Mouse (Mus musculus): Measurements from ENCODE around the gene Dmrtc2. TPM values are rescaled to one million over a fixed set of nuclear protein-coding genes. Genes with fewer than 3 reads are reported as not detected.

Gene Dmrtc2
- polyA plus RNA-seq, 1 experiment from 2014 or later = not detected

DNA sequence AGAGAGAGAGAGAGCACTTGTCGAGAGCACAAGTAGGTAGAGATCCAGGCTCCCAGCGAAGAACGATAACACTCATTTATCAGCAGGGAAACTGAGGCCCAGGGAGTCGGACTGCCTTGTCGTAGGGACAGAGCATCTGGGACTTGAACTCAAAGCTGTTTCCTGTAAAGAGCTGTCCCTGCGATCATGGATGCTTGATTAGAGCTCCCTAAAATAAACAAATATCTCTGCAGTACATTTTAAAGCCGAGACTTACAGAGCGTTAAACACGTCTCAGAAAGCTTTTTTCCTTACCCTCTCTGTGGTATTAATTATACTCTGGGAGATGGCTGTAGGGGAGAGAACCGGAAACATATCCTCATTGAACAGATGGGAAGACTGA, 33.6 kb downstream of the Dmrtc2 start:
- Histone ChIP-seq H3K4me2 (ENCODE audit: low read depth, low read length) (peak overlapping the region; percentile 82), H3K27me3 (ENCODE audit: control insufficient read depth, insufficient read depth, low read depth, low read length) (no peaks in the 10 kb centered on the region), H3K27ac (ENCODE audit: low read length) (peak overlapping the region; percentile 91), H3K9me3 (replicated peaks; ENCODE audit: control insufficient read depth, low read length) (no peaks in the 10 kb centered on the region), H3K4me1 (ENCODE audit: control insufficient read depth, low read depth, low read length) (peaks cover 47% of the 10 kb centered on the region), H3K9ac (ENCODE audit: low read depth, low read length) (peak overlapping the region; percentile 74), H3K36me3 (ENCODE audit: control insufficient read depth, insufficient read depth) (peaks cover 6% of the 10 kb centered on the region), H3K4me3 (ENCODE audit: low read depth, low read length) (peak overlapping the region; percentile 77)
- ATAC-seq (ENCODE audit: low read depth) = no peak
- WGBS (ENCODE audit: insufficient replicate concordance) = 7% methylated on average over 10 of the region's 10 CpGs

DNA sequence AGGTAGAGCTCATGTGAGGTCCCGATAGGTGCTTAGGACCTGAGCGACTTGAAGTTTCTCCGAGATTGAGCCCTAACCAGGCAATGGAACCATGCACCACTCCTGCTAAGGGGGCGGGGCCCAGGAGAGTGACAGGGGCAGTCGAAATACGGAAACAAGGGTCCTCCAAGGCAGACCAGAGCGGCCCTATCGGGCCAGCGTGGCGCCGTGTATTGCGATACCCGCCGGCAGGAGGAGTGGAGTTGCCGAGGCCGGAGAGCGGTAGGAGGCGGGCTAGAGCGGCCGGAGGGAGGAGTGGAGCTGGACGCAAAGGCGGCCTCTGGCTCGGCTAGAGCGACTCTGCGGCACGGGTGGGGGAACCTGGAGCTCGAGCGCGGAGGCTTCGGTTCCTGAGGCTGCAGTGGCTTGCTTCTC, 34.2 kb downstream of the Dmrtc2 start:
- Histone ChIP-seq H3K27me3 (ENCODE audit: control insufficient read depth, insufficient read depth, low read depth, low read length) (no peaks in the 10 kb centered on the region), H3K9ac (ENCODE audit: low read depth, low read length) (peak overlapping the region; percentile 84), H3K4me1 (ENCODE audit: control insufficient read depth, low read depth, low read length) (peaks cover 47% of the 10 kb centered on the region), H3K9me3 (replicated peaks; ENCODE audit: control insufficient read depth, low read length) (no peaks in the 10 kb centered on the region), H3K27ac (ENCODE audit: low read length) (peak overlapping the region; percentile 91), H3K4me3 (ENCODE audit: low read depth, low read length) (peak overlapping the region; percentile 77), H3K4me2 (ENCODE audit: low read depth, low read length) (peak overlapping the region; percentile 82), H3K36me3 (ENCODE audit: control insufficient read depth, insufficient read depth) (peaks cover 6% of the 10 kb centered on the region)
- WGBS (ENCODE audit: insufficient replicate concordance) = under 1% methylated on average over 30 of the region's 30 CpGs
- peak; percentile 96 for ATAC-seq (ENCODE audit: low read depth)

DNA sequence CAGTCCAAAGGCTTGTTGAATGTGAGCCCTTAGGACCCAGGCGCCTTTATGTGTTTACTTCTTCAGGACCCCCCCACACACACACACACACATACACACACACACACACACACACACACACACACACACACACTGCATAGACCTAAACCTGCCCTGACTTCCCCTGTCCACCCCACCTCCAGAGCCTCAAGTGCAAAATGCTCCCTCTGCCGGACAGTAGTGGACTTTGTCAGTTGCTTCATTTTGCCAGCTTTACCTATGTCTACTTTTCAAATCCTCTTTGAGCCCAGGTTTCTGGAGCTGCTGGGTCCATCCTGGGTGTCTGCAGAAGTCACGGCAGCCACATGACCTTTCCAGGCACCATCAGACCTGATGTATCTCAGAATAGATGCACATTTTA, 35.1 kb downstream of the Dmrtc2 start:
- ATAC-seq (ENCODE audit: low read depth) = 0 out of 2 replicates have a peak, but pooled peaks have one; percentile 17
- WGBS (ENCODE audit: insufficient replicate concordance) = 10% methylated on average over 3 of the region's 3 CpGs

DNA sequence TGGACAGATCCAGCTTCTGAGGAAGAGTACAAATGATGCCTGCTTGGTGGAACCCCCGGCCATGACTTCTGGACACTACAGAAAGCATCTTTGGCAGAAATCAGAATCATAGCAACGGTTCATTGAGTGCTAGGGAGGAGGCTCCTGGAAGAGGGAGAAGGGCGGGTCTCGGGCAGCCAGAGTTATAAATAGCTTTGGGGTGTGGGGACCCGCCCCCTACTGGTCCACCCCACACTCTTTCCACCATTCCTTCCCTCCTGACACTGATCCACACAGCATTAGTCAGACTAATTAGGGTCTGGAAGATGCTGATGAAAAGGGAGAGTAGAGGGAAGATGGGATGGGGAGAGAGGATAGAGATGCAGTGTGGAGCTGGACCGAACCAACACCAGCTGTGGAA, 36.7 kb downstream of the Dmrtc2 start:
- Histone ChIP-seq H3K9ac (ENCODE audit: low read depth, low read length) (no peak overlapping the region; the same call in 1 of the 2 replicates), H3K4me2 (ENCODE audit: low read depth, low read length) (0 out of 2 replicates have a peak overlapping the region, but pooled peaks have one; percentile 28), H3K4me3 (ENCODE audit: low read depth, low read length) (no peak overlapping the region), H3K27me3 (ENCODE audit: control insufficient read depth, insufficient read depth, low read depth, low read length) (no peaks in the 10 kb centered on the region), H3K36me3 (ENCODE audit: control insufficient read depth, insufficient read depth) (peaks cover 6% of the 10 kb centered on the region), H3K27ac (ENCODE audit: low read length) (0 out of 2 replicates have a peak overlapping the region, but pooled peaks have one; percentile 16), H3K4me1 (ENCODE audit: control insufficient read depth, low read depth, low read length) (peaks cover 47% of the 10 kb centered on the region), H3K9me3 (replicated peaks; ENCODE audit: control insufficient read depth, low read length) (no peaks in the 10 kb centered on the region)
- 16% methylated on average over 6 of the region's 6 CpGs for WGBS (ENCODE audit: insufficient replicate concordance)
- no peak for ATAC-seq (ENCODE audit: low read depth)

More for the DNA sequence above, 35.1 kb downstream of the Dmrtc2 start:
- no peaks in the 10 kb centered on the region for H3K27me3 ChIP-seq (ENCODE audit: control insufficient read depth, insufficient read depth, low read depth, low read length)
- H3K9ac ChIP-seq (ENCODE audit: low read depth, low read length) = peak overlapping the region; percentile 84
- H3K27ac ChIP-seq (ENCODE audit: low read length) = peak overlapping the region; percentile 80
- H3K9me3 ChIP-seq (replicated peaks; ENCODE audit: control insufficient read depth, low read length) = no peaks in the 10 kb centered on the region
- peaks cover 47% of the 10 kb centered on the region for H3K4me1 ChIP-seq (ENCODE audit: control insufficient read depth, low read depth, low read length)
- peaks cover 6% of the 10 kb centered on the region for H3K36me3 ChIP-seq (ENCODE audit: control insufficient read depth, insufficient read depth)
- H3K4me2 ChIP-seq (ENCODE audit: low read depth, low read length) = peak overlapping the region; percentile 82
- H3K4me3 ChIP-seq (ENCODE audit: low read depth, low read length) = peak overlapping the region; percentile 77

DNA sequence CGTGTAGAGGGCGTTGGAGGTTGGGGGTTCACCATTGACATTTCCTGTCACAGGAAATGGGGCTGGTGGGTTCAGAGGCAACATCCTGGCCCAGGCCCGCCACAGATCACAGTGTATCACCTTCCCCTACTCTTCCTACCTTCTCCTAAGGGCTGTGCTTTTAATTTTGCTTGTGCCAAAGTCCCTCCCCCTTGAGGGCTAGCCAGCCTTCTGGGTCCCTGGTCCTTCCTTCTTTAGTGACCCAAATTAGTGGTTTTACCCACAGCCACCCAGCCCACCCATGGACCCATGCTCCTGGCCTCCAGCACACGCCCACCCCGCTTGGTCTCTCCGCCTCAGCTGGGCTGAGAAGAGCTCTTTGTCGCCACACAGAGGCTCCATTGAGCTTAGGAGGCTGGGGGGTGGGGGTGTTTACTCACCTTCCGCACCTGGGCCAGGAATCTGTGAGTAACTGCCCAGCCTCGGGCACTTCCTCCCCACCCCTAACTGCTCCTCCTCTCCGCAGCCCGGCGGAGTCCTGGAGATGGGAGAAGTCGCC, 37.4 kb downstream of the Dmrtc2 start:
- no peaks in the 10 kb centered on the region for H3K9me3 ChIP-seq (replicated peaks; ENCODE audit: control insufficient read depth, low read length)
- H3K4me2 ChIP-seq (ENCODE audit: low read depth, low read length) = peak overlapping the region; percentile 28
- no peak overlapping the region for H3K9ac ChIP-seq (ENCODE audit: low read depth, low read length)
- no peak for ATAC-seq (ENCODE audit: low read depth)
- peaks cover 41% of the 10 kb centered on the region for H3K4me1 ChIP-seq (ENCODE audit: control insufficient read depth, low read depth, low read length)
- H3K36me3 ChIP-seq (ENCODE audit: control insufficient read depth, insufficient read depth) = peaks cover 6% of the 10 kb centered on the region
- no peak overlapping the region for H3K4me3 ChIP-seq (ENCODE audit: low read depth, low read length)
- H3K27ac ChIP-seq (ENCODE audit: low read length) = no peak overlapping the region
- 33% methylated on average over 13 of the region's 13 CpGs for WGBS (ENCODE audit: insufficient replicate concordance)
- H3K27me3 ChIP-seq (ENCODE audit: control insufficient read depth, insufficient read depth, low read depth, low read length) = no peaks in the 10 kb centered on the region

DNA sequence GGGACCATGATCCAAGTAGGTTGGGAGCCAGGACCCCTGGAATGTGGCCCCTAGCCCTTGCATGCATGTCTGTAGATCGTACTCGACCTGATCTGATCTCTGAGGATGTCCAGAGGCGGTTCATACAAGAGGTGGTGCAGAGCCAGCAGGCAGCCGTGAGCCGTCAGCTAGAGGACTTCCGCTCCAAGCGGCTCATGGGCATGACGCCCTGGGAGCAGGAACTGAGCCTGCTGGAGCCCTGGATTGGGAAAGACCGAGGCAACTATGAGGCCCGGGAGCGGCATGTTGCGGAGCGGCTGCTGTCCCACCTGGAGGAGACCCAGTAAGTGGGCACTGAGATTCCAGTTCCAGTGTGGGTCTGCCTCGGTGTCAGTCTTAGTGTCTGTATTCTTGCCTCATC, 42.6 kb downstream of the Dmrtc2 start:
- ATAC-seq (ENCODE audit: low read depth) = no peak
- H3K9ac ChIP-seq (ENCODE audit: low read depth, low read length) = no peak overlapping the region
- H3K9me3 ChIP-seq (replicated peaks; ENCODE audit: control insufficient read depth, low read length) = no peaks in the 10 kb centered on the region
- H3K27me3 ChIP-seq (ENCODE audit: control insufficient read depth, insufficient read depth, low read depth, low read length) = no peaks in the 10 kb centered on the region
- peaks cover 22% of the 10 kb centered on the region for H3K36me3 ChIP-seq (ENCODE audit: control insufficient read depth, insufficient read depth)
- H3K4me3 ChIP-seq (ENCODE audit: low read depth, low read length) = no peak overlapping the region
- H3K4me2 ChIP-seq (ENCODE audit: low read depth, low read length) = no peak overlapping the region
- 85% methylated on average over 14 of the region's 14 CpGs for WGBS (ENCODE audit: insufficient replicate concordance)
- H3K27ac ChIP-seq (ENCODE audit: low read length) = no peak overlapping the region
- peaks cover under 1% of the 10 kb centered on the region; the same call in 1 of the 2 replicates for H3K4me1 ChIP-seq (ENCODE audit: control insufficient read depth, low read depth, low read length)

DNA sequence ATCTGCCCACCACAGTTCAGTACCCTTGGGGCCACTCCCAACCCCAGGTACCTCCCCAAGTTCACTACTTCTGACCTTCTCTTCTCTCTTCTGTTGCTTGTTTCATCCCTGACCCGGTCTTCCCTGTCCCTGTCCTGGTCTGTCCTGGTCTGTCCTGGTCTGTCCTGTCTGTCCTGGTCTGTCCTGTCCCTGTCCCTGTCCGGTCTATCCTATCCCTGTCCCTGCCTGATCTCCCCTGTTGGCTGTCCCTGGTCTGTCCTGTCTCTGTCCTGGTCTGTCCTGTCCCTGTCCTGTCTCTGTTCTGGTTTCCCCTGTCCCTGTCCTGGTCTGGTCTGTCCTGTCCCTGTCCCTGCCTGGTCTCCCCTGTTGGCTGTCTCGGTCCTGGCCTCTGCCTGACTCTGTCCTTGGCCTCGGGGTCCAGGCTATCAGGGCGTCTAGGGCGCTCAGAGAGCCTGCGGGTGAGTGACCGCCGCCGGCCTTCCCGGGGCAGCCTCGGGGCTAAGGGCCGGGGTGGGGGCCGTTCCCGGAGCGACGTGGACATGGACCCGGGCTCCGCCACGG, 49.0 kb downstream of the Dmrtc2 start:
- H3K4me3 ChIP-seq (ENCODE audit: low read depth, low read length) = no peak overlapping the region
- H3K9ac ChIP-seq (ENCODE audit: low read depth, low read length) = no peak overlapping the region
- no peak overlapping the region for H3K4me2 ChIP-seq (ENCODE audit: low read depth, low read length)
- no peak; the same call in 1 of the 2 replicates for ATAC-seq (ENCODE audit: low read depth)
- WGBS (ENCODE audit: insufficient replicate concordance) = 80% methylated on average over 20 of the region's 20 CpGs
- no peaks in the 10 kb centered on the region for H3K9me3 ChIP-seq (replicated peaks; ENCODE audit: control insufficient read depth, low read length)
- no peaks in the 10 kb centered on the region for H3K4me1 ChIP-seq (ENCODE audit: control insufficient read depth, low read depth, low read length)
- H3K27me3 ChIP-seq (ENCODE audit: control insufficient read depth, insufficient read depth, low read depth, low read length) = no peaks in the 10 kb centered on the region
- H3K27ac ChIP-seq (ENCODE audit: low read length) = no peak overlapping the region
- peaks cover 39% of the 10 kb centered on the region for H3K36me3 ChIP-seq (ENCODE audit: control insufficient read depth, insufficient read depth)

DNA sequence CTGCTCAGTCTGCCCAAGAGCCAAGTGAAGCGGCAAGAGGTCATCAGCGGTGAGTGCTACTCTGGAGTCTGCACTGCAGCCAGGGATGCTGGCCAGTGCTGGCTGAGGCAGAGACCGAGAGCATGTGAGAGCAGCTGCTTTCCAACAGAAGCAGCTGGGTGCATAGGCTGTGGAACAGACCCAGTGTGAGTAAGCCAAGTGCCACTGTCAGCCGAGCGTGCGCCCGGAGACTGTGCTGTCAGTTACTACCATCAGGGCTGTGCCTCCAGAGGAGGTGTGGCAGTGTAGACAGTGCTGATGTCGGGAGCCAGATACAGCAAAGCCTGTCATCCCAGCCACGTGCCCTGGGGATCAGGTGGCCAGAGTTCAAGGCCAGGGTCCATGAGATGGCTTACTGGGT, 49.9 kb downstream of the Dmrtc2 start:
- H3K4me1 ChIP-seq (ENCODE audit: control insufficient read depth, low read depth, low read length) = no peaks in the 10 kb centered on the region
- H3K36me3 ChIP-seq (ENCODE audit: control insufficient read depth, insufficient read depth) = peaks cover 47% of the 10 kb centered on the region
- WGBS (ENCODE audit: insufficient replicate concordance) = 77% methylated on average over 9 of the region's 9 CpGs
- H3K9ac ChIP-seq (ENCODE audit: low read depth, low read length) = no peak overlapping the region
- H3K4me3 ChIP-seq (ENCODE audit: low read depth, low read length) = no peak overlapping the region
- H3K9me3 ChIP-seq (replicated peaks; ENCODE audit: control insufficient read depth, low read length) = no peaks in the 10 kb centered on the region
- no peaks in the 10 kb centered on the region for H3K27me3 ChIP-seq (ENCODE audit: control insufficient read depth, insufficient read depth, low read depth, low read length)
- no peak for ATAC-seq (ENCODE audit: low read depth)
- no peak overlapping the region for H3K4me2 ChIP-seq (ENCODE audit: low read depth, low read length)
- H3K27ac ChIP-seq (ENCODE audit: low read length) = no peak overlapping the region

Data from liver, embryonic 16.5 days (tissue).